Mouse (Mus musculus) CH12.LX (cell line): ENCODE data around the gene Pdhx. TPM values are rescaled to one million over a fixed set of nuclear protein-coding genes. Genes with fewer than 3 reads are reported as not detected.
A peak's percentile ranks its signal among the peaks of the same experiment; 100 is the strongest.

Source experiments
- DNase-seq: peaks from one replicate; pipeline ENCODE4 v3.0.0-alpha.2; 2013; ENCODE audit errors: extremely low read depth
- H3K27ac ChIP-seq: 2 replicates; pipeline ENCODE4 v1.5.1; 2012; ENCODE audit warnings: low read depth, mild to moderate bottlenecking, control low read depth, moderate library complexity; ENCODE audit not compliant: insufficient read depth
- H3K27me3 ChIP-seq: replicated peaks from 2 replicates; pipeline ENCODE3; 2012; ENCODE audit warnings: inconsistent platforms
- H3K36me3 ChIP-seq, 2 experiments: replicated peaks in 1 of 2; 2 replicates each; pipeline versions ENCODE3 to v1.6.1; 2012; ENCODE audit warnings: inconsistent platforms in 1 of 2, low read length in 1 of 2, mild to moderate bottlenecking in 1 of 2, mixed read lengths in 1 of 2, moderate library complexity in 1 of 2; ENCODE audit not compliant: control insufficient read depth in 1 of 2, insufficient read depth in 1 of 2
- H3K4me1 ChIP-seq, 2 experiments: 2 replicates each; pipeline ENCODE4 v1.6.1; 2012; ENCODE audit warnings: inconsistent platforms in 1 of 2, moderate library complexity in 1 of 2; ENCODE audit not compliant: insufficient read depth in 2 of 2, control insufficient read depth in 1 of 2
- H3K4me2 ChIP-seq: 2 replicates; pipeline ENCODE4 v1.6.1; 2012; ENCODE audit warnings: low read depth, mild to moderate bottlenecking, control low read depth; ENCODE audit not compliant: poor library complexity, insufficient read depth, severe bottlenecking
- H3K4me3 ChIP-seq, 3 experiments: fragments of 150-350 bp in 1 of 3; sonication (generic) in 1 of 3; replicated peaks in 1 of 3; 2 replicates each; pipeline versions ENCODE3 to v1.5.1; 2011 to 2012; ENCODE audit warnings: low read depth in 2 of 3, low read length in 2 of 3, mild to moderate bottlenecking in 2 of 3, moderate library complexity in 2 of 3, control low read depth in 1 of 3, improper control_type of control experiment in 1 of 3, inconsistent platforms in 1 of 3, mixed read lengths in 1 of 3; ENCODE audit not compliant: poor library complexity in 1 of 3
- H3K79me2 ChIP-seq: replicated peaks from 2 replicates; pipeline ENCODE4 v1.6.1; 2012; ENCODE audit warnings: mild to moderate bottlenecking, moderate library complexity; ENCODE audit not compliant: control insufficient read depth, poor library complexity, insufficient read depth, severe bottlenecking; ENCODE audit errors: extremely low read depth
- H3K9ac ChIP-seq: 2 replicates; pipeline ENCODE4 v1.6.1; 2012; ENCODE audit warnings: low read depth, mild to moderate bottlenecking, control low read depth, moderate library complexity; ENCODE audit not compliant: insufficient read depth
- H3K9me3 ChIP-seq: replicated peaks from 2 replicates; pipeline ENCODE3; 2012; ENCODE audit warnings: low read length, inconsistent platforms, mixed read lengths
- BHLHE40 ChIP-seq: IDR thresholded peaks from 2 replicates; pipeline ENCODE4 v1.6.1; 2011; ENCODE audit warnings: mild to moderate bottlenecking, low read depth, low read length, improper control_type of control experiment
- CTCF ChIP-seq, 2 experiments: IDR thresholded peaks in 1 of 2; conservative IDR thresholded peaks in 1 of 2; 2 replicates each; pipeline ENCODE4 v1.5.1; 2011 to 2012; ENCODE audit warnings: low read depth in 2 of 2, low read length in 2 of 2, improper control_type of control experiment in 1 of 2, inconsistent platforms in 1 of 2, mild to moderate bottlenecking in 1 of 2, moderate library complexity in 1 of 2
- E2F4 ChIP-seq: IDR thresholded peaks from 2 replicates; pipeline ENCODE4 v1.6.1; 2011; ENCODE audit warnings: low read depth, low read length, improper control_type of control experiment; ENCODE audit not compliant: insufficient replicate concordance
- ELF1 ChIP-seq: IDR thresholded peaks from 2 replicates; pipeline ENCODE4 v1.6.1; 2014; ENCODE audit warnings: low read depth, mild to moderate bottlenecking, inconsistent platforms, low read length, improper control_type of control experiment
- EP300 ChIP-seq: IDR thresholded peaks from 2 replicates; pipeline ENCODE4 v1.6.1; 2011; ENCODE audit warnings: low read length, improper control_type of control experiment
- ETS1 ChIP-seq: conservative IDR thresholded peaks from 2 replicates; pipeline ENCODE4 v1.6.1; 2012; ENCODE audit warnings: low read depth, mild to moderate bottlenecking, inconsistent platforms, low read length, improper control_type of control experiment, moderate library complexity
- HCFC1 ChIP-seq: IDR thresholded peaks from 2 replicates; pipeline ENCODE4 v1.6.1; 2012; ENCODE audit warnings: low read depth, mild to moderate bottlenecking, inconsistent platforms, low read length, improper control_type of control experiment
- IRF4 ChIP-seq: IDR thresholded peaks from 2 replicates; pipeline ENCODE4 v1.6.1; 2014; ENCODE audit warnings: low read depth, mild to moderate bottlenecking, inconsistent platforms, low read length, improper control_type of control experiment
- KAT2A ChIP-seq: IDR thresholded peaks from 2 replicates; pipeline ENCODE4 v1.6.1; 2012; ENCODE audit warnings: low read length, improper control_type of control experiment, inconsistent platforms; ENCODE audit not compliant: insufficient replicate concordance
- MAX ChIP-seq: IDR thresholded peaks from 2 replicates; pipeline ENCODE4 v1.6.1; 2011; ENCODE audit warnings: low read length, improper control_type of control experiment
- MAZ ChIP-seq: IDR thresholded peaks from 2 replicates; pipeline ENCODE4 v1.6.1; 2012; ENCODE audit warnings: low read depth, mild to moderate bottlenecking, inconsistent platforms, low read length, improper control_type of control experiment, moderate library complexity
- MYC ChIP-seq: IDR thresholded peaks from 2 replicates; pipeline ENCODE4 v1.6.1; 2011; ENCODE audit warnings: low read depth, mild to moderate bottlenecking, improper control_type of control experiment, low read length
- POLR2A ChIP-seq: IDR thresholded peaks from 2 replicates; pipeline ENCODE4 v1.6.1; 2011; ENCODE audit warnings: low read depth, mild to moderate bottlenecking, improper control_type of control experiment, low read length
- POLR2AphosphoS2 ChIP-seq: IDR thresholded peaks from 2 replicates; pipeline ENCODE4 v1.6.1; 2011; ENCODE audit warnings: low read depth, low read length, improper control_type of control experiment
- RAD21 ChIP-seq: IDR thresholded peaks from 2 replicates; pipeline ENCODE4 v1.6.1; 2011; ENCODE audit warnings: low read depth, mild to moderate bottlenecking, low read length, improper control_type of control experiment, moderate library complexity
- RCOR1 ChIP-seq: conservative IDR thresholded peaks from 2 replicates; pipeline ENCODE4 v1.6.1; 2012; ENCODE audit warnings: low read depth, mild to moderate bottlenecking, inconsistent platforms, low read length, improper control_type of control experiment
- SMC3 ChIP-seq: IDR thresholded peaks from 2 replicates; pipeline ENCODE4 v1.6.1; 2011; ENCODE audit warnings: low read depth, low read length, improper control_type of control experiment
- TCF12 ChIP-seq: IDR thresholded peaks from 2 replicates; pipeline ENCODE4 v1.6.1; 2014; ENCODE audit warnings: low read depth, mild to moderate bottlenecking, inconsistent platforms, low read length, improper control_type of control experiment
- USF1 ChIP-seq: IDR thresholded peaks from 2 replicates; pipeline ENCODE4 v1.6.1; 2014; ENCODE audit warnings: low read depth, mild to moderate bottlenecking, inconsistent platforms, low read length, improper control_type of control experiment
- ZC3H11A ChIP-seq: IDR thresholded peaks from 2 replicates; pipeline ENCODE4 v1.6.1; 2012; ENCODE audit warnings: low read depth, mild to moderate bottlenecking, inconsistent platforms, low read length, improper control_type of control experiment
- ZNF384 ChIP-seq: IDR thresholded peaks from 2 replicates; pipeline ENCODE4 v1.6.1; 2012; ENCODE audit warnings: low read depth, low read length, improper control_type of control experiment, inconsistent platforms
- dilution Hi-C: fragments of 300-500 bp; cut with MboI; formaldehyde crosslinking; loops from 2 replicates; pipeline ENCODE4 v1.14.3; 2020; ENCODE audit warnings: low sequenced_read_pairs; ENCODE audit not compliant: extremely low pct_unique_long_range_greater_than_20kb, extremely low pct_ligation_motif_present
- in situ Hi-C: fragments of 300-500 bp; cut with MboI; formaldehyde crosslinking; loops from 3 replicates; pipeline ENCODE4 v1.14.3; 2019; ENCODE audit warnings: low sequenced_read_pairs, low pct_ligation_motif_present, low pct_unique_long_range_greater_than_20kb, mixed read lengths
- polyA plus RNA-seq: library from polyadenylated mRNA; unstranded; fragments of >175 nt; gene quantifications from 2 replicates; pipeline ENCODE4 v1.2.1, GENCODE M21; 2012; ENCODE audit warnings: low read depth; ENCODE audit not compliant: insufficient read length
- total RNA-seq, 2 experiments: library from RNA; depleted of rRNA; stranded (reverse); fragments of 300-350 nt in 1 of 2; fragments of >200 nt in 1 of 2; gene quantifications; 2 replicates each; pipeline ENCODE4 v1.2.3; 2012 to 2014

Pdhx gene
- total and polyA plus RNA-seq, 3 experiments: 78.9 to 131 (median 104) TPM

DNA sequence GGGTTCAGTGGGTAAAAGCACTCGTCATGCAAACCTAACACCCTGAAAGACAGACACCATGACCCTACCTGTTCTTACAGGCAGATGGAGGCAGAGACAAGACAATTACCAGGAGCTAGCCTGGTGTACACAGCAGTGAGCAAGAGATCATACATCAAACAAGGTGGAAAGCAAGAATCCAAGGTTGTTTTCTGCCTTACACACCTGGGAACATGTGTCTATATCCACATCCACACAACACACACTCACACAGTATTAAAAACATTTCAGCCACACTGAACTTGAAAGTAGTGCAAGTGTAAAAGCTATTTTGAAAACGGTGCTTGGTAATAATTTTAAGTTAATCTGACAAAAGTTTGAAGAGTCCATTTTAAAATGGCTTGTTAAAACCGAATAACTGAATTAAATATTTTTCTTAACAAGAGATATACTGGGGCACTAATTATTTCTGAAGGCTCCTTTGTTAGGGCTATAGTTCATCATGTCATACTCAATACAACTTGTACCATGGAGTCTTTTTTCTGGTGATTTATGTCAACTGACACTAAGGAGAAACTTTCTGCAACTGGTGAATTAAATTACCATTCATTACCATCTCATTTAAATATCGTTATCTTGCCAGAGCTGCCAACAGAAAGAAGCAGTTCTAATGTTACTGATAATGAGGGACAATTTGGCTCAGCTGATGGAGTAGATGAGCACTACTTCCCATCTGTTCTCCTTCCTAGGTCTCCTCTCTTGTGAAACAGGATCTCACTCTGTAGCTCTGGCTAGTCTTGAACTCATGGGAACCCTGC is 52.9 kb downstream of the Pdhx start:
- in situ Hi-C loops (no loop called here), dilution Hi-C loops (no loop called here)
- no peaks in the 10 kb centered on the region for H3K79me2 ChIP-seq
- DNase-seq: no peak
- H3K9ac ChIP-seq: no peak overlapping the region
- no peak overlapping the region for H3K4me3 ChIP-seq
- H3K4me1 ChIP-seq: peaks cover 8 to 20% of the 10 kb centered on the region in 2 experiments
- H3K36me3 ChIP-seq: peaks cover 28 to 55% of the 10 kb centered on the region in 2 experiments
- no peak overlapping the region for H3K4me2 ChIP-seq
- H3K9me3 ChIP-seq: no peaks in the 10 kb centered on the region
- no peaks in the 10 kb centered on the region for H3K27me3 ChIP-seq
- H3K27ac ChIP-seq: no peak overlapping the region
- peak; percentile 25 for TF ChIP-seq SMC3
- no peak for TF ChIP-seq ELF1
- no peak for TF ChIP-seq MYC
- TF ChIP-seq CTCF (conservative IDR thresholded peaks at IDR 0.05 in 1 of 2, IDR thresholded peaks at IDR 0.05 in 1 of 2; ENCODE audit: low read depth in 2 of 2, low read length in 2 of 2): peak in 1 of 2 experiments; percentile 13; a peak in 1 of 4 replicates
- no peak for TF ChIP-seq KAT2A
- TF ChIP-seq RAD21: no peak; the same call in 1 of the 2 replicates
- TF ChIP-seq EP300: no peak
- no peak for TF ChIP-seq MAZ
- no peak for TF ChIP-seq E2F4
- no peak for TF ChIP-seq RCOR1
- TF ChIP-seq, all 38 proteins: peak for 2

DNA sequence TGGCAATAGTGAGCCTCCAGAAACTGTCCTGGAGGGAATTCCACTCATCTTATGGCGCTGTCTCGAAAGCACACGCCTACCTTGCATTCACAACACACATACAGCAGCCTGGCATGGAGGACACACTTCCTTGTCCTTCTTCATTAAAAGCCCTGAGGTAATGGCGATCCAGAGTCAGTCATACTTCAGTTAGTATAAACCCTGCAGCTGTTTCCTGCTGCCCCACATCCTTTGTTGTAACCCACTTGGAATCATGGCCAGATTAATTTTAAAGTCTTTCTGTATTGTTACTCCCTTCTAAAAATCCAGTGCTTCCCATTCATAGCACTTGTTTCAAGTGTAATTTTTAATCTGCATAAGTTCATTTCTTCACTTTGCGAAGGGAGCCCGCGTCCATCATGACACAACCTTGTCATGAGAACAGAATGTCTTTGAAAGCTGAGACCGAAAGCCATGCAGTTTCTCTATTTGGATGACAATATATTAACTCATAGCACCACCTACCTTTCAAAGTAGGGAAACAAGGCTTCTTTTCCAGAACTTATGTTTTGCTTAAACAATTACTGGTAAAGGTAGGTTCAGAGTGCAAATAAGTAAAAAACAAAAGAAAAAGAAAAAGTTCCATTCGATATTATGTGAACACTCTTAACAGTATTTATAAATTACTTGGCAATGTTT is 54.4 kb downstream of the Pdhx start:
- TF ChIP-seq CTCF (conservative IDR thresholded peaks at IDR 0.05 in 1 of 2, IDR thresholded peaks at IDR 0.05 in 1 of 2; ENCODE audit: low read depth in 2 of 2, low read length in 2 of 2): peak in 1 of 2 experiments; percentile 80; a peak in 2 of 4 replicates
- TF ChIP-seq ZNF384: no peak
- peak; percentile 24; the same call in 1 of the 2 replicates for TF ChIP-seq IRF4
- no peak for TF ChIP-seq ETS1
- TF ChIP-seq HCFC1: no peak
- no peak for TF ChIP-seq BHLHE40
- TF ChIP-seq ZC3H11A: peak; percentile 91
- 0 out of 2 replicates have a peak, but pooled peaks have one; percentile 40 for TF ChIP-seq POLR2AphosphoS2
- peak; percentile 18; the same call in 1 of the 2 replicates for TF ChIP-seq POLR2A
- peak; percentile 89 for TF ChIP-seq SMC3
- TF ChIP-seq RCOR1: no peak
- no peak for TF ChIP-seq USF1
- no peak for TF ChIP-seq MAX
- peak; percentile 96 for TF ChIP-seq RAD21
- TF ChIP-seq MYC: peak; percentile 30; the same call in 1 of the 2 replicates
- TF ChIP-seq TCF12: peak; percentile 7; the same call in 1 of the 2 replicates
- no peak for TF ChIP-seq E2F4
- dilution Hi-C loops (no loop called here), in situ Hi-C loops (loop anchor here (5.0 kb wide), 1 partner anchor 337 kb away; no protein-coding TSS in a partner anchor)
- H3K4me1 ChIP-seq: peaks cover 11 to 21% of the 10 kb centered on the region in 2 experiments
- peak; percentile 59 for DNase-seq
- H3K27ac ChIP-seq: no peak overlapping the region
- no peak overlapping the region for H3K4me3 ChIP-seq
- H3K27me3 ChIP-seq: no peaks in the 10 kb centered on the region
- H3K36me3 ChIP-seq: peaks cover 24 to 43% of the 10 kb centered on the region in 2 experiments
- H3K9me3 ChIP-seq: no peaks in the 10 kb centered on the region
- no peak overlapping the region for H3K9ac ChIP-seq
- H3K4me2 ChIP-seq: no peak overlapping the region
- no peaks in the 10 kb centered on the region for H3K79me2 ChIP-seq
